Mouse (Mus musculus): ENCODE results near the gene Brms1l. TPM values are rescaled to one million over a fixed set of nuclear protein-coding genes. Genes with fewer than 3 reads are reported as not detected.

The Brms1l gene
- polyA plus RNA-seq, 1 experiment from 2014 or later, result 15.5 TPM

DNA sequence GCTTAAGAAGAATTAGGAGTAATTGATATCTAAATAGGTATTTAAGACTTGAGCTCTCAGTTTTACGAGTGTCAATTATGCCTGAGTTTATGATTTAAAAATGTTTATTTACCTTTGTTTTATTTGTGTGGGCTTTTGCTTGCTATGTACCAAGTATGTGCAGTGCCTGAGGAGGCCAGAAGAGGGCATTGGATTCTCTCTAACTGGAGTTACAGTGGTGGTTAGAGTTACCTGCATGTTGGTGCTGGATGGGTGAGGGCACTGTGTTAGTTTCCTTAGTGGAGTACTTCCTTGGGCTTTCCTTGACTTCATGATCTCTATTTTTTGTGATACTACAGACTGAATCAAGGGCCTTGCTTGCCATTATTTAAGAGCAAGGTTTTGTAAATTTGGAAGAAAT is 10.6 kb downstream of the Brms1l start:
- H3K4me2 ChIP-seq (replicated peaks; ENCODE audit: low read depth), result no peak overlapping the region
- WGBS, result 73% methylated on average over 1 of the region's 1 CpGs
- peaks cover 7% of the 10 kb centered on the region for H3K36me3 ChIP-seq (ENCODE audit: control insufficient read depth, insufficient read depth, low read length)
- ATAC-seq (ENCODE audit: low FRiP score, low TSS enrichment), result no peak
- no peaks in the 10 kb centered on the region for H3K27me3 ChIP-seq (ENCODE audit: control insufficient read depth, insufficient read depth, low read length)
- H3K4me1 ChIP-seq (replicated peaks; ENCODE audit: control insufficient read depth, insufficient read depth), result no peaks in the 10 kb centered on the region
- no peak overlapping the region for H3K9ac ChIP-seq (ENCODE audit: low read length)
- no peak for TF ChIP-seq EP300 (optimal IDR thresholded peaks at IDR 0.05)
- TF ChIP-seq CTCF (IDR thresholded peaks at IDR 0.05; ENCODE audit: low read depth), result peak; percentile 63
- H3K4me3 ChIP-seq (ENCODE audit: low read depth, low read length), result no peak overlapping the region
- H3K9me3 ChIP-seq (ENCODE audit: control insufficient read depth, low read length), result no peaks in the 10 kb centered on the region
- no peak overlapping the region for H3K27ac ChIP-seq (replicated peaks)
- peak; percentile 26 for DNase-seq (ENCODE audit: low spot score)

DNA sequence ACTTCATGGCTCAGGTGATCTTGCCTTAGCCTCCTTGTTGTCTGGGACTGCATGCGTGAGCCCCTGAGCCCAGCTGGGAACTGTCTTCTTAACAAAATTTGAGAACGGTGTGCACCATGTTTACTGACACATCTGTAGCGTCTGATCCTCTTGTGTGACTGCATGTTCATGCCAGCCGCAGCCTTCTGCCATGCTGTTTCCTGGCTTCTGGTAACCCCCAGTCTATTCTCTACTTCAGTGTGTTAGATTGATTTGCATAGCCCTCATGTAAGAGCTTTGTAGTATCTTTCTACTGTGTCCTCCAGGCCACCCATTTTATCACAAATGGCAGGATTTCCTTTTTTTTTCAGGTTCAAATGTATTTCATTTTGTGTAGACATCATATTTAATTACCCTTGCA is 11.7 kb downstream of the Brms1l start:
- 94% methylated on average over 4 of the region's 4 CpGs for WGBS
- H3K4me3 ChIP-seq (ENCODE audit: low read depth, low read length), result no peak overlapping the region
- H3K4me1 ChIP-seq (replicated peaks; ENCODE audit: control insufficient read depth, insufficient read depth), result no peaks in the 10 kb centered on the region
- ATAC-seq (ENCODE audit: low FRiP score, low TSS enrichment), result no peak
- no peak for DNase-seq (ENCODE audit: low spot score)
- no peak overlapping the region for H3K9ac ChIP-seq (ENCODE audit: low read length)
- H3K27ac ChIP-seq (replicated peaks), result no peak overlapping the region
- TF ChIP-seq CTCF (IDR thresholded peaks at IDR 0.05; ENCODE audit: low read depth) (no peak), EP300 (optimal IDR thresholded peaks at IDR 0.05) (no peak)
- H3K36me3 ChIP-seq (ENCODE audit: control insufficient read depth, insufficient read depth, low read length), result peaks cover 3% of the 10 kb centered on the region; the same call in 1 of the 2 replicates
- no peaks in the 10 kb centered on the region for H3K27me3 ChIP-seq (ENCODE audit: control insufficient read depth, insufficient read depth, low read length)
- H3K4me2 ChIP-seq (replicated peaks; ENCODE audit: low read depth), result no peak overlapping the region
- H3K9me3 ChIP-seq (ENCODE audit: control insufficient read depth, low read length), result no peaks in the 10 kb centered on the region

DNA sequence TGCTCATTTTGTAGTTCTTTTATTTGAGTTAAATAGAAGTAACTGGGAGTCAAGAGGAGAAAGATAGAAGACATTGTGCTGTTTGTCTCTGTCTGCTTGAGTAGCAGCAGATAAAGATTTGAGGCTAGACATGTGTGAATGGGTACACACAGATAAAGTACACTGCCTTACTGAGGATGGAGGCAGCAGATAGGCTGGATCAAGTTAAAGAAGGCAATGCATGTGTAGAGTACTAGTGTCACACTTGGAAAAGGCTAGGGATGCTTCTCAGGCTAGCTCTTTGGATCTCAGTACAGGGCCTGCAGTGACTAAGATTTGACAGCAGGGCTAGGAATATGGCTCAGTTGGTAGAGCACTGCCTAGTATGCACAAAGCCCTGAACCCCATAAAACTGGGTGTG is 14.5 kb downstream of the Brms1l start:
- no peak overlapping the region for H3K27ac ChIP-seq (replicated peaks)
- ATAC-seq (ENCODE audit: low FRiP score, low TSS enrichment), result no peak
- no peaks in the 10 kb centered on the region for H3K36me3 ChIP-seq (ENCODE audit: control insufficient read depth, insufficient read depth, low read length)
- H3K27me3 ChIP-seq (ENCODE audit: control insufficient read depth, insufficient read depth, low read length), result no peaks in the 10 kb centered on the region
- no peak overlapping the region for H3K4me3 ChIP-seq (ENCODE audit: low read depth, low read length)
- H3K4me2 ChIP-seq (replicated peaks; ENCODE audit: low read depth), result no peak overlapping the region
- no peaks in the 10 kb centered on the region for H3K4me1 ChIP-seq (replicated peaks; ENCODE audit: control insufficient read depth, insufficient read depth)
- TF ChIP-seq EP300 (optimal IDR thresholded peaks at IDR 0.05) (no peak), CTCF (IDR thresholded peaks at IDR 0.05; ENCODE audit: low read depth) (no peak)
- no peaks in the 10 kb centered on the region for H3K9me3 ChIP-seq (ENCODE audit: control insufficient read depth, low read length)
- no peak for DNase-seq (ENCODE audit: low spot score)
- H3K9ac ChIP-seq (ENCODE audit: low read length), result no peak overlapping the region

DNA sequence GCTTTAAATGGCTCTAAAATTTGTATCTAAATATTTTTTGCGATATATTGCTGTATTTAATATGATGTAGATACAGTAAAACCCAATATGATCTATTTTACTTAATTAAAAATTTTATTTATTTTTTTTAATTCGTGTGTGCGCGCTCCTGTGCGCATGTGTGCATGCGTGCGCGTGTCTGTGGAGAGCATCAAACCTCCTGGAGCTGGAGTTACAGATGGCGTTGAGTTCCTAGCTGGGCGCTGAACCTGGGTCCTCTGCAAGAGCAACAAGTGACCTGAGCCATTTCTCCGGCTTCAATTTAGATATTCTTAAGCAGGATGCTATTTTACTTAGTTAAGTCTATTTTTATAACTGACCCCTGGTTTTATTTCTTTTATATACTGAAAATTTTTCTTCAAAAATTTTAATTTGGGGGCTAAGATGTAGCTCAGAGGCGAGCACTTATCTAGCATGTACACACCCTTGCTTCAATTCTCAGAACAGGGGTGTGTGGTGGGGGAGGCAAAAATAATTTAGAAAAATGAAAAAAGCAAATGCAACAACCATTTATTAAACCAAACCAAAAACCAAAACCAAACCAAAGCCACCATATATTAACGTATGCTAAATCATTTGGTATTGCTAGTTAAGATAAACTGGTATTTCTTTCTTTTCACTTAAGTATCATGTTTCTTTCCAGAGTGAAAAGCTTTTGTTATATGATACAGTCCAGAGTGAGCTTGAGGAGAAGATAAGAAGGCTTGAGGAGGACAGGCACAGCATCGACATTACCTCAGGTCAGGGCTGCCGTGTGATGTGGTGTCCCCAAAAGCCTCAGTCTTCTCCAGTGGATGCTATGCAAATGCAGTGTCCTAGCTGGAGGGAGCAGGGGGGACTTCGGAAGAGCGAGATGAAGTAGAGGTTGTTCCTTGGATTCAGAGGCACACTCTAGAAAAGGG is 23.6 kb downstream of the Brms1l start:
- H3K9me3 ChIP-seq (ENCODE audit: control insufficient read depth, low read length), result no peaks in the 10 kb centered on the region
- peaks cover 10% of the 10 kb centered on the region for H3K36me3 ChIP-seq (ENCODE audit: control insufficient read depth, insufficient read depth, low read length)
- TF ChIP-seq CTCF (IDR thresholded peaks at IDR 0.05; ENCODE audit: low read depth) (no peak), EP300 (optimal IDR thresholded peaks at IDR 0.05) (no peak)
- DNase-seq (ENCODE audit: low spot score) (no peak), ATAC-seq (ENCODE audit: low FRiP score, low TSS enrichment) (no peak)
- no peak overlapping the region for H3K4me3 ChIP-seq (ENCODE audit: low read depth, low read length)
- no peaks in the 10 kb centered on the region for H3K4me1 ChIP-seq (replicated peaks; ENCODE audit: control insufficient read depth, insufficient read depth)
- no peaks in the 10 kb centered on the region for H3K27me3 ChIP-seq (ENCODE audit: control insufficient read depth, insufficient read depth, low read length)
- H3K4me2 ChIP-seq (replicated peaks; ENCODE audit: low read depth), result no peak overlapping the region
- no peak overlapping the region for H3K27ac ChIP-seq (replicated peaks)
- WGBS, result 94% methylated on average over 17 of the region's 17 CpGs
- H3K9ac ChIP-seq (ENCODE audit: low read length), result no peak overlapping the region

DNA sequence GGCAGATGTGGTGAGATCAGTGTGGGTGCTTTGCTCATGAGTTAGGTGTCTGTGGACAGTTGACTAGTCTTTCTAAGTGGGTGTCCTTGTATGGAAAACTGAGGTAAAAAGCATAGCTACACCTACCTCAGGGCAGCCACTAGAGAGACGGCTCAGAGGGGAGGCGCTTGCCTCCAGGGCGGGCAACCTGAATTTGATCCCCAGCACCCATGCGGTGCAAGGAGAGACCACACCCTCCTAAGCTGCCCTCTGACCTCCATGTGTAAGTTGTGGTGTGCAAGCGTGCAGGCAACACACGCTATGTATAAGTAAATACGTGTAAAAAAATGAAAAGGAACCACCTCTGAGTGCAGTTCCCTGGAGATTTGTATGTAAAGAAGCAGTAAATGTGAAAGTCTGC is 24.5 kb downstream of the Brms1l start:
- H3K27me3 ChIP-seq (ENCODE audit: control insufficient read depth, insufficient read depth, low read length), result no peaks in the 10 kb centered on the region
- no peak overlapping the region for H3K27ac ChIP-seq (replicated peaks)
- peaks cover 10% of the 10 kb centered on the region for H3K36me3 ChIP-seq (ENCODE audit: control insufficient read depth, insufficient read depth, low read length)
- no peak overlapping the region for H3K4me2 ChIP-seq (replicated peaks; ENCODE audit: low read depth)
- DNase-seq (ENCODE audit: low spot score) (no peak), ATAC-seq (ENCODE audit: low FRiP score, low TSS enrichment) (no peak)
- H3K4me1 ChIP-seq (replicated peaks; ENCODE audit: control insufficient read depth, insufficient read depth), result no peaks in the 10 kb centered on the region
- TF ChIP-seq CTCF (IDR thresholded peaks at IDR 0.05; ENCODE audit: low read depth) (no peak), EP300 (optimal IDR thresholded peaks at IDR 0.05) (no peak)
- H3K9ac ChIP-seq (ENCODE audit: low read length), result no peak overlapping the region
- no peaks in the 10 kb centered on the region for H3K9me3 ChIP-seq (ENCODE audit: control insufficient read depth, low read length)
- WGBS, result 92% methylated on average over 7 of the region's 7 CpGs
- no peak overlapping the region for H3K4me3 ChIP-seq (ENCODE audit: low read depth, low read length)

DNA sequence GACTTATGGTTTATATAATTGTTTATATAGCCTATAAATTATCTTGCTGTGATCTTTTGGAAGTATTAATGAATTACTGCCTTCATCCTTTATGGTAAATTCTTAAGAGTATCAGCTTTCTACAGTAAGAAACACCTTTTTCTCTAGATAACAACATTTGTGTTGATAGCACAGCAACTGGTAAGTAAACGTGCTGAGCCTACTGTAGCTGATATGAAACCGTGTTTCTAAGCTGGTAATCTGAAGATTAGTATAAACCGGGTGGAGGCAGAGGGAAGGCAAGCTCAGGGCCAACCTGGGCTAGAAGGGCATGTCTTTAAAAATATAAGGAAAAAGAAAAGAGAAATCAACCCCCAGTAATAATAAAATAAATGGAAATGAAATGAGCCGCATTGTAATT is 31.6 kb downstream of the Brms1l start:
- no peak for TF ChIP-seq CTCF (IDR thresholded peaks at IDR 0.05; ENCODE audit: low read depth)
- no peak for TF ChIP-seq EP300 (optimal IDR thresholded peaks at IDR 0.05)
- H3K36me3 ChIP-seq (ENCODE audit: control insufficient read depth, insufficient read depth, low read length), result peaks cover 9% of the 10 kb centered on the region
- no peak for ATAC-seq (ENCODE audit: low FRiP score, low TSS enrichment)

More for the DNA sequence above, 31.6 kb downstream of the Brms1l start:
- Histone ChIP-seq H3K4me2 (replicated peaks; ENCODE audit: low read depth) (no peak overlapping the region), H3K27ac (replicated peaks) (no peak overlapping the region), H3K27me3 (ENCODE audit: control insufficient read depth, insufficient read depth, low read length) (no peaks in the 10 kb centered on the region), H3K4me3 (ENCODE audit: low read depth, low read length) (no peak overlapping the region), H3K4me1 (replicated peaks; ENCODE audit: control insufficient read depth, insufficient read depth) (no peaks in the 10 kb centered on the region), H3K9ac (ENCODE audit: low read length) (no peak overlapping the region), H3K9me3 (ENCODE audit: control insufficient read depth, low read length) (no peaks in the 10 kb centered on the region)
- DNase-seq (ENCODE audit: low spot score), result no peak
- 81% methylated on average over 4 of the region's 4 CpGs for WGBS
